Mouse (Mus musculus): Measurements from ENCODE around the gene Gm10382.
"Not testable (repeated sequence)": the region's sequence is repeated elsewhere in the genome, so short reads cannot be mapped to it uniquely, and the experiment has no call there.

The Gm10382 gene

DNA sequence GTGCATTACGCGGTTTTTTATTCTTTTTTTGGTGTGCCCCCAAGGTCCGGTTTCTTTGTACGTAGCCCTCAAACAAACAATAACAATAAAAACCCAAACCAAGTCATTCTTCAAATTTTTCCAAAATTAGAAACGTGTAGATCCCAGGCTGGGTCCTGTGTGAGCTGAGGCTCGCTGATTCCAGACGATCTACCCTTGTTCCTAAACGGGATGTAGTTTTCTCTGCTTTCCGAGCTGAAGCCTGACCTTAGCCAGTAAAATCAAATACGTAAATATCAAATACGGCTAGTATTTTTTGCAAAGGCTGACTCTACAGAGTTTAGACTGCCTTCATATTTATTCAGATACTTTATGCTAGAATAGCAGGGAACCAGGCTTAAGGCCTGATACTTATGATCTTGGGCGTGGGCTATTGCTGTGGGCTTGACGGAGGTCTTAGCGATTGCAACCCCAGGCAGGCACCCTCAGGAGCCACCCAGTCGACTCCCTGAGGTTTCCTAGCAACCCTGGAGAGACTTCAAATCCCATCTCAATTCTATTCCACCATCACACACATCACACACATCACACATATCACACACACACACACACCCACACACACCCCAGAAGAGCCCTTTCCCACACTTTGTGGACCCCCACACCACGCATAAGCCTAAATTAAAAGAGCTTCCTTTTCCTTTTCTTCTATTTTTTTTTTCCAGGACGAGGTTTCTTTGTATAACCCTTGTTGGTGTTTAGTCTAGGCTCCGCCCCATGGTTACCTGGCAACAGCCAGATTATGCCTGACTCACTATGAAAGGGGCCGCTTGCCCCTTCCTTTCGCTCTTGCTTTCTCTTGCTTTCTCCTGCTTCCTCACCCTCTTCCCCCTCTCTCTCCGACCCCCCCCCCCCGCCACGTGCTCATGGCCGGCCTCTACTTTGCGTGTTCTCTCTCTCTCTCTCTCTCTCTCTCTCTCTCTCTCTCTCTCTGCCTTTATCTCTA is 4.8 kb downstream of the Gm10382 start:
- peak; percentile 78 to 79 for DNase-seq (ENCODE audit: low spot score in 2 of 2)

DNA sequence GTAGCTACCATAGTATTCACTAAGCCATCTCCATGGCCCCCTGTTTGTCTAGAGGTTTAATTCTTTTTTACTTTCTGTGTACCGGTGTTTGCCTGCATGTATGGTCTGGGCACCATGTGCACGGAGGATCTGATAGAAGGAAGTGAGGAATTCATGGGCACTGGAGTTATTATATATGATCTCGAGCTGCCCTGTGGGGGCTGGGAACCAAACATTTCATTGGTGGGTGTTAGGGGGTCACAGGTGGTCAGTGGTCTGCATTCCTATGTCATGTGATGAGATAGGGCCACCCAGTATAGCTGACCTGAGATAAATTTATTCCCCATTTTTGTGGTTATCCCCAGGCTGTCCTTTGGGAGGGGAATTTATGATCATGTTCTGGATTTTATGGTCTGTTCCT is 5.9 kb downstream of the Gm10382 start:
- no peak for DNase-seq (ENCODE audit: low spot score in 2 of 2)

DNA sequence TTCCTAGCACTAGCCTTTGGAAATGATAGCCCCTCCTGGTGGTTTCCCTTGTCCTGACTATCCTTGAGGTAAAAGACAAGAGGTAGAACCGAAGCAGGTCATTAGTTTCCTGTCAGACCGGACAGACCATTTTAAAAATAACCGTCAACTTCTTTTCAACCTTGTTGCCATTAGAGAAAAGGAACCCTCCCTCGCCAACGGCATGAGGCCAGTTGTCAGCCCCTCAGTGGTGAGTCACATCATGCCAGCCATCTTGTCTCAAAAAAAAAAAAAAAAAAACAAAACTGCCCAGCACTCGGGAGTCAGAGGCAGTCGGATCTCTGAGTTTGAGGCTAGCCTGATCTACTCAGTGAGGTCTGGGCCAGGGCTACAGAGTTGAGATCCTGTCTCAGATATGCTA is 11.8 kb downstream of the Gm10382 start:
- DNase-seq (ENCODE audit: low spot score in 2 of 2) = no peak

DNA sequence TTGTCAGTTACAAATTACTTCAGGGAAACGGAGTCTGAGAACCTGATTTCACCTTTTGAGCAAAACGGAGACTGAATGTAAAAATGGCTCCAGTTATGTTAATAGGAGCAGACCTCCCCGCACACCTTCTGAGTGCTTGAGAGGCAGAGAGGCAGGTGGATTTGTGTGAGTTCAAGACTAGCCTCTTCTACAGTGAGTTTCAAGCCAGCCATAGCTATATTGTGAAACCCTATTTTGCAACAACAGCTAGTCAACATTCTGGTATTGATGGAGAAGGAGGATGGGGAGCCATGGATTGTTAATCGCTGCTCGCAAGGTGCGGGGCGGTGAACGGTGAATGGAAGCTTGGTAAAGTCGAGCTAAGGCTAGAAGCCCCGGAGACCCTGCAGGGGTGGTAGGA is 13.4 kb downstream of the Gm10382 start:
- DNase-seq (ENCODE audit: low spot score in 2 of 2) = no peak

DNA sequence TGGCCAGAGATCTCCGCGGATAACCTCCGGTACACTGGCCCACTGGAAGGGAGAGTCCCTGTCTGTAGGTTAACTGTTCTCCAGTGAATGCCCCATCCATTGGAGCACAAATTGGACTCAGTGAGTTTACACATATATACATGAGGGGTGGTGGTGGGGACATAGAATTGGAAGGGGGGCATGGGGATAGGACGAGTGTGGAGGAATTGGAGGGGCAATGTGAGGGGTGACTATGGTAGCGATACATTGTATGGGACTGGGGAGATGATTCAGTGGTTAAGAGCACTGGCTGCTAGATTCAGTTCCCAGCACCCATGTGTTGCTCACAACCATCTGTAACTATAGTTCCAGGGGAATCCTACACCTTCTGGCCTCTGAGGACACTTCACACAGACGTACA is 13.9 kb downstream of the Gm10382 start:
- no peak for DNase-seq (ENCODE audit: low spot score in 2 of 2)

DNA sequence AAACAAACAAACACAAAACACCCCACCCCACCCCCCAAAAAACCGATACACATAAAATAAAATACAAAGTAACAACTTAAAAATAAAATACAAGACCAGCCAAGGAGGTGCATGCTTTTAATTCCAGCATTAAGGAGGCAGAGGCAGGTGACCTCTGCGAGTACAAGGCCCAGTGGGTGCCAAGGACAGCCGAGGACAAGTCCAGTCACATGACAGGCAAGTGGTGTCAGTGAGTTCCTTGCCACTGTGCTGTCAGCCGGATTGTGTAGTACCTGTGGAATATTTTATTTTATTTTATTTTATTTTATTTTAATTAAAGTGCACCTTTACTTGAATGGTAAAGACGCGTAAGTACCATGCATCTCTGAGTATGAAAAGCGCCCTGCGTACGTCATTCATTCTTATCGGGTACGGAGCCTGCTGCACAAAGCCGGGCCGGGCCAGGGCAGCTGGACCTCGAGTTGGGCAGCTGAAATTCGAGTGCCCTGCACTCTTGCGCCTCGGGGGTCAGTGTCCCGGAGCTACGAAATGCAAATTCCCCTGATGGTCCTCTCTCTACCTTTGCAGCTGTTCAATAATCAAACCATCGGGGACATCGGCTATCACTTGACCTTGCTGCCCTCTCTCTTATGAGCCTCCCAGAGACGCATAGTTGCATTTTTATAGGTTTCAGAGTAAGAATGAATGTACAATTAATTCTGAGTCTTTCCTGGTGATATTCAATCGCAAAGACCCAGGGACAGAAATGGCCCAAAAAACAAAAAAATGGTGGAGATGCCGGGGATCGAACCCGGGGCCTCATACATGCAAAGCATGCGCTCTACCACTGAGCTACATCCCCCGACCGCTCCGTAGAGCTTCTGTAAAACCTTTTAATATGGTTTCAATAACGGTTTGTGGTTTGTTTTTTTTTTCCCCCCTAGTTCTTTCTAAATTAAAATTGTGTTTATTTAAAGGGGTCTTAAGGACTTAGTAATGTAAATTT is 14.7 kb downstream of the Gm10382 start:
- peak; percentile 55 to 72 for DNase-seq (ENCODE audit: low spot score in 2 of 2)

DNA sequence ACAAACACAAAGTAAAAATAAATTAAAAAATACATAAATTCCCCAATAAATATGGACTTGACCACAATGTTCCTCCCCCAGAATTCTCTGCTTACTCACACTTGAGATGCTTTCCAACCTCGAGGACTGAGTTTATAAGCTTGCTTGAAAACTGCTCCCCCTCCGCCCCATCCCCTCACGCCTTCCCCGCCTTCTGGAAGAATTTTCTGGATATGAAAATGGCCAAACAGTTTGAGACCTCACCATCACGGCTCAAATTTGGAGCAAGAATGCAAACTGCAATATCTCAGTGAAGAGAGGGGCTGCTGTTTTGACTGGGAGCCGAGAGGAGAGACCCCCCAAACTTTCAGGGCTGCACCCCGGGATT is 15.4 kb downstream of the Gm10382 start:
- DNase-seq (ENCODE audit: low spot score in 2 of 2) = no peak

DNA sequence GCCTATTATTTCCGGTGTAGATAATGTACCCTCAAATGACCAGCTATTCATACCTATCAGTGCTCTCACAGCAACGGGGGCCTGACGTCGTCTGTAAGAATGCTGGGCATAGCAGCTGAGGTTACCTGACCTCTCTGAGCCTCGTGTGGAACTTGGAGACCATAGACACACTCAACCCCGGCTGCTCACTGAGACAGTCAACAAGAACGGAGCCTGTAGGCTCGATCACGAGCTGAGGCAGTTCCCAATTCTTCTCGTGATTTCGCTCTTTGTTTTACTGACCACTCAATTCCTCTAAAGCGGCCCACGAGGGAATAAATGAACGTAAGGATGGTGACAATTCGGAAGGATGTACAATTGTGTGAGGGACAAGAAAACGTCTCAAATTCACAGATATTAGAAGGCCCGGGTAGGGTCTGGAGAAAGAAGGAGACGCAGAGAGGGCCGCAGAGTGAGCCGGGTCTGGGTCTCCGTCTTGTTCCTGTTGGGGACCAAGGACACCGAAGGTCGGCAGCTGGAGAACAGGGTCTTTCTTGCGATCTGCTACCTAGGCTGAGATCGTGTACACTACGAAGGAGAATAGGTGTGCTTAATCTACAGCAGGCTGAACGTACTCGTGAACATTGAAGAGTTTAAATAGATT is 15.9 kb downstream of the Gm10382 start:
- peak; percentile 28 to 34 for DNase-seq (ENCODE audit: low spot score in 2 of 2)

DNA sequence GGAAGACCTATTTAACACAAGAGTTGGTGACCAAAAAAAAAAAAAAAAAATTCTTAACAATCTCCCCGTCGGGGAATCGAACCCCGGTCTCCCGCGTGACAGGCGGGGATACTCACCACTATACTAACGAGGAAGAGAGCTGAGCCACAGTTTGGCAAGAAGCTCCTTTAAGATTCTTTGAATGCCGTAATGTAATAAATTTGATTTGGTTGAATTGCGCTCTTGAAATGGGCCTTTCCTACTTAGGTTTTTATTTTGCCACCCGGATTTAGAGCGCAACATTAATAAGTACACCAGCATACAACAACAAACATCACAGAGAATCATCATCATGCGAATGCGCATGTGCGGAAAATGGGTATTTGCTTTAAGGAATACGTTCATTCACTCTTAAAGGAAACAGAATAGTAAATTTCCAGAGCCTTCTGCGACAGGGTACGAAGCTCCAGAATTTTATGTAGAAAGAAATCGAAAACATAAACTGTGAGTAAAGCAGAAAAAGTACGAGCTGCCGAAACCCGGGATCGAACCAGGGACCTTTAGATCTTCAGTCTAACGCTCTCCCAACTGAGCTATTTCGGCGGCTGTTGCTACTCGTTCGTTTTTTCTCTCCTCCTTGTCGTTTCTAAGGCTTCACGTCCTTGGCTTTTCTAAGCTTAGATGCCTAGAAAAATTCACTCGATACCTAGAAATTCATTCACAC is 16.6 kb downstream of the Gm10382 start:
- peak; percentile 79 to 90 for DNase-seq (ENCODE audit: low spot score in 2 of 2)

DNA sequence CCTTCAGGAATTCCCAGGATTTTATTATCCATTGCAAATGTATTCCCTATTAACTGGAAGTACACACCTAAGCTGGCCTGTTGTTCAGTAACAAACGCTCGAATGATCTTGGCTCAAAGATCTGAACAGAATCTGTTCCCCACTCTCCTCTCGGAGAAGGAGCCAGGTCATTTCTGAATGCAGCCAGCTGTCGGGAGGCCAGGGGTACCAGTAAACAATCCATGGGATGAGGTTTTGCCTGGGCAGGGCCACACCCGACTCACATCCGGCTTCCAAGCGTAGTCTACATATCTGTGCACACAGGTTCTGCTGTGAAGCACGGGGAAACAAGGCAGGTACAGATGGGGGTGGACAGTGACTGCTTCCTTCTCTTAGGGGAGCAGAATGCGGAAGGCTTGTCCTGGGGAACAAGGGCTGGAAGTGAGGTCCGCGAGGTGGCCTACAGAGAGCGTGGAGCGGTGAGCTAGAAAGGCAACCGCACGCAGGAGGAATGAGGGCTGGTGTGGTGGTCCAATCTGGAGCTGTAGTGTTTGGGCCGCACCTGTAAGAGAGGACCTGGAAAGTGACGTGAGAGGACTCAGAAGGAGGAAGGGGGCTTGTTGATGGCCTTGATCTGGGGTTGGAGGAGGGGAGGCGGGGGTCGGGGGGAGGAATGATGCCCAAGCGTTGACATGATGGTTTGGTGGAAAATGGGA is 17.3 kb downstream of the Gm10382 start:
- DNase-seq (ENCODE audit: low spot score in 2 of 2) = peak; percentile 62 to 64

DNA sequence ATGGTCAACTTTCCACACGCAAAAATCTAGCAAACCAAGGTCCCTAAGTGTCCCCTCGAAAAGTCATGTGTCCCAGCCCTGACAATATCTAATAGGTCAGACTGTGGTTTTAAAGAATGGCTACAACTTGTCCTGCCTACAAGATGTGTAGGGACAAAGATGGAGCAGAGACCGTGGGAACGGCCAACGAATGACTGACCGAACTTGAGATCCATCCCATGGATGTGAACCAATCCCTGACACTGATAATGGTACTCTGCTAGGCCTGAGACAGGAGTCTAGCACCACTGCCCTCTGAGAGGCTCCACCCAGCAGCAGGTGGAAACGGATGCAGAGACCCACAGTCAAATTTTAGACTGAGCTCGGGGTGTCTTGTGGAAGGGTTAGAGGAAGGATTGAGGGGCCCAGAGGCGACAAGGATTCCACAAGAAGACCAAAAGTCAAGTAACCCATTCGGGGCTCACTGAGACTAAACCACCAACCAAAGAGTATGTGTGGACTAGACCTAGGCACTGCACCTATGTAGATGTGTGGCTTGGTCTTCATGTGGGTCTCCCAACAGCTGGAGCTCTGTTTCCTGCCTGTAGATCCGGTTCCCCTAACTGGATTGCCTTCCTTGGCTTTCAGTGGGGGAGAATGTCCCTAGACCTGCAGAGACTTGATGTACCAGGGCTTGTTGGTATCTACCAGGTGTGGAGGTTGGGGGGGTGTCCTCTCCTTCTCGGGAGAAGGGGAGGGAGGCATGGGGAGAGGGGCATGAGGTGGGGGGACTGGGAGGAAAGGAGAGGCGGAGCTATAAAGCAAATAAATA is 18.1 kb downstream of the Gm10382 start:
- no peak for DNase-seq (ENCODE audit: low spot score in 2 of 2)

DNA sequence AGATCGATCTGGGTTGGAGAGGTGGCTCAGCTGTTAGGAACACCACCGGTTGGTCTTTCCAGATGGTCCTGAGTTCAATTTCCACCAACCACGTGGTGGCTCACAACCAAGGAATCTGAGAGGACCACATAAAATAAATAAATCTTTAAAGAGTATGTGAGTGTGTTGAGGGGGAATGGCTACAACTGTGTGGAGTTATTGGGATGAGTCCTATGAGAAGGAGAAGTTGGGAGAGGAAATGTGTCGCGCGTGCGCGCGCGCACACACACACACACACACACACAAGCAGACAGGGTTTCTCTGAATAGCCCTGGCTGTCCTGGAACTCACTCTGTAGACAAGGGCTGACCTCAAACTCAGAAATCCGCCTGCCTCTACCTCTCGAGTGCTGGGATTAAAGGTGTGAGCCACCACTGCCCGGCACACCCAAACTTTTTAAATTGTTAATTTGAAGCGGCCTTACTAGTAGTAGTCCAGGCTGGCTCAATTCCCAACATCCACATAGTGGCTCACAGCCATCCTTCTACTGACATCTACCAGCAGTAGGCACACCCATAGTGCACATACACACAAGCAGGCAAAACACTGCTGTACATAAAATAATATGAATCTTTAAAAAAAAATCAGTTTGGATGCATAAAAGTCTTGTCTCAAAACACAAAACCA is 18.9 kb downstream of the Gm10382 start:
- DNase-seq (ENCODE audit: low spot score in 2 of 2) = no peak

DNA sequence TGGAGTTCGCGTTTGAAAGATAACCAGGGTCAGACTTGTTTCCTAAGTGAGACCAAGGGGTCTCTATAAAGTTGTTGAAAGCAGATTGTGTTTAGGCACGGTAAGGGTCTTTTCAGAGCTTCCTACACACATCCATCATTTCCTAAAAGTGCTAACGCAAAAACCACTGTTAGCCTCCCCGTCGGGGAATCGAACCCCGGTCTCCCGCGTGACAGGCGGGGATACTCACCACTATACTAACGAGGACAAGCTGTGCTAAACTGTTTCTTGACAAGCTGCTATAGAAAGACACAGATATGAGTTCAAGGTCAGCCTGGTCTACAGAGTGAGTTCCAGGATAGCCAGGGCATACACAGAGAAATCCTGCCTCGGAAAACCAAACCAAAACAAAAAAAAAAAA is 19.7 kb downstream of the Gm10382 start:
- peak; percentile 79 to 87 for DNase-seq (ENCODE audit: low spot score in 2 of 2)

DNA sequence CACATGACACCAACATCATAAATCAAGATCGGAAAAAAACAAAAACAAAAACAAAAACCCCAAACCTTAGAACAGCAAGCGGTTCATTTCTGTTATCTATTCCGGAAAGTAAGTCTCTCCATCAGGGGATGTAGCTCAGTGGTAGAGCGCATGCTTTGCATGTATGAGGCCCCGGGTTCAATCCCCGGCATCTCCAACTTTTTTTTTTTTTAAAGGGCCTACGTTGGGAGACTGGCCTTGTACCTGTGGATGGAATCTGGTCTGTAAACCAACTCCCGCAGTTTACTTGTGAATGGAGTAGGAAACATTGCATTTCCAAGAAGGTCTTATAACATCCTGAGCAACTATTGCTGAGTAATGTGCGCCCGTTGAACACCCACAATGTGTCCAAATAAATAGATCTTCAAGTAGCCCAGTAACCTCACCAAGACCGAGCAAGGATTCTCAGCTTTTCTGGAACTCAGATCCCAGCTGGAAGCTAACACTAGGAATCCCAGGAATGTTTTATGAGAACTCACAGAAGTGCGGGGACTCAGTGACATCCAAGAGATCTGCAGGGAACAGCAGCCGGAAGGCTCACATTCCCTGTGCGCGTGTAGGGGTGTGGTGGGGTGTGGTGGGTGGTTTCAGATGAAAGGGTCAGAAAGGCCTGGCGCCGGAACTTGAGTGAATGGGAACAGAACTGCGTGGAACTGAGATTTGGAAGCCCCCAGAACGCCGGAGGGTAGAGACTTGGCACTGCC is 20.4 kb downstream of the Gm10382 start:
- DNase-seq (ENCODE audit: low spot score in 2 of 2) = peak in 1 of 2 experiments; percentile 40

DNA sequence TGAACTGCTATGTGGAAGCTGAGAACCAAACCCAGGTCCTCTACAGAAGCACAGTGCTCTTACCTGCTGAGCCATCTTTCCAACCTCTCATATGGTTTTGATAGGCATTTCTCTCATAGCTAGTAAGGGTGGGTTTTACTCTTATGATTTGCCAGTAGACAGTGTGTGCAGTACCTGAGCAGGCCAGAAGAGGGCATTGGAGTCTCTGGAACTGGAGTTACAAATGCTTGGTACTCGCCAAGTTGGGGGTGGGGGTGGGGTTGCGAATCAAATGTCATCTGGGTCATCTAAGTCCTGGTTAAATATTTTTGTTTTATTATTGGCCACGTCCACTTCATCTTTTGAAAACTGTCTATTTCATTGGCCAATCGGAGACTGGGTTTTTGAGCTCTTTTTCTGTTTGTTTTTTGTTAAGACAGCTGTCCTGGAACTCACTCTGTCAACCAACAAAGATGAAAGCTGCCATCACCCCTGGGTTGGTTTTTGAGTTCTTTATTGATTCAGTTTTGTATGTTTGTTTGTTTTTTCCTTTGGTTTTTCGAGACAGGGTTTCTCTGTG is 22.9 kb downstream of the Gm10382 start:
- peak; percentile 71 to 87 for DNase-seq (ENCODE audit: low spot score in 2 of 2)

DNA sequence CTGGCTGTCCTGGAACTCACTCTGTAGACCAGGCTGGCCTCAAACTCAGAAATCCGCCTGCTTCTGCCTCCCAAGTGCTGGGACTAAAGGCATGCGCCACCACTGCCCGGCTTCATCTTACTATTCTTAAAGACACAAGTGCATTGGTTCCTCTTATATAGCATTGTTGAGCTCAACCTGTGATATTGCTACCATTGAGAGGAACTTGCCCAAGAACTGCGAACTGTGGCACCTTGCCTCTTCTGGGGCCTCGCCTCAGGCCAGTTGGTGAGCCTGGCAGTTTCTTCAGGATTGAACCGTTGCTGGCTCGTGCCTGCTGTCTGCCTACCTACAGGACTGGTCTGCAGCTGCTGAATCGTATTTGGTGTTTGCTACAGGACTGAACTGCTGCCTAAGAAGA is 23.4 kb downstream of the Gm10382 start:
- not testable (repeated sequence) for DNase-seq (ENCODE audit: low spot score in 2 of 2)

DNA sequence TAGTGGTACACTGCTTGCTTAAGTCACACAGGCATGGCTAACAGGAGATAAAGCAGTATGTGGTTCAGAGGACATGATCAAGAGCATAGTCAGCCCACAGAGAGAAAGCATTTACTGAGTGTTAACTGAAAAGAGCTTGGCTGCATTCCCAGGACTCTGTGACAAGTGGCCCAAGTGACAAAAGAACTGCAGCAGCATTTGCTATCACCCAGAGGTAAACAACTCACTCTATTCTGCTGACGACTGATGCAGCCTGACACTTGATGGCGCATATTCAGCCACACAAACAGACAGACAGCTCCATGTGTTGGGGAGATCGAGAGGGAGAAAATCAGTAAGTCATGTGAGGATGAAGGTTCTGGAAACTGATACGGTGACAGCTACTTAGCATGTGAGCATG is 24.6 kb downstream of the Gm10382 start:
- DNase-seq (ENCODE audit: low spot score in 2 of 2) = no peak

DNA sequence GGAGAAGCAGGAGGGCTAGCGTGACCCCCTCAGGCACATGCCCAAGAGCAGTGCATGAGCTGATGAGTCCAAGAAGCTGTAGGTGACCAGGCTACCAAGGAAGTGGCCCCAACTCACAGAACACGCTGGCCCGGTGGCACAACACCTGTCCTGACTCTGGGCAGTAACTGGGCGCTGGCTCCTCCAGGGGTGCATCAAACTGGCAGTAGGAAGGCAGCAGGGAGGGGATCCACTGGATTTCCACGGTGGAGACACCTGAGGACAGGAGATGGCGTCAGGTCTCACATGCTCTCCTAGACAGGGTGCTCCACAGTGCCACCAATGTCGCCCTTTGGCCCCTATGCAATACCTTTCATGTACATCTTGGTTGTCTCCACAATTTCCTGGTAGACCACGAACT is 27.1 kb downstream of the Gm10382 start:
- DNase-seq (ENCODE audit: low spot score in 2 of 2) = no peak
